Mouse (Mus musculus): ENCODE results near the gene Lta. TPM values are rescaled to one million over a fixed set of nuclear protein-coding genes. Genes with fewer than 3 reads are reported as not detected.
A peak's percentile ranks its signal among the peaks of the same experiment; 100 is the strongest.

Gene Lta
- polyA plus RNA-seq, 1 experiment from 2014 or later = not detected

GRCm38 (mm10) chr17:35191723-35192122 is 13.4 kb downstream of the Lta start:
- H3K4me2 ChIP-seq = no peak overlapping the region

GRCm38 (mm10) chr17:35190096-35190495 is 15.1 kb downstream of the Lta start:
- 50% methylated on average over 4 of the region's 4 CpGs for WGBS
- Histone ChIP-seq H3K9me3 (replicated peaks) (no peaks in the 10 kb centered on the region), H3K36me3 (no peaks in the 10 kb centered on the region), H3K27me3 (replicated peaks) (peaks cover 20% of the 10 kb centered on the region), H3K27ac (ENCODE audit: poor library complexity, severe bottlenecking) (no peak overlapping the region), H3K4me3 (no peak overlapping the region), H3K4me2 (no peak overlapping the region), H3K4me1 (replicated peaks) (peaks cover 20% of the 10 kb centered on the region), H3K9ac (no peak overlapping the region)
- ATAC-seq (ENCODE audit: insufficient number of reproducible peaks, low FRiP score) = no peak

More at GRCm38 (mm10) chr17:35191723-35192122, 13.4 kb downstream of the Lta start:
- 56% methylated on average over 2 of the region's 2 CpGs for WGBS
- Histone ChIP-seq H3K4me1 (replicated peaks) (peaks cover 23% of the 10 kb centered on the region), H3K4me3 (no peak overlapping the region), H3K27ac (ENCODE audit: poor library complexity, severe bottlenecking) (no peak overlapping the region), H3K9me3 (replicated peaks) (no peaks in the 10 kb centered on the region), H3K36me3 (no peaks in the 10 kb centered on the region), H3K9ac (no peak overlapping the region), H3K27me3 (replicated peaks) (peaks cover 35% of the 10 kb centered on the region)
- ATAC-seq (ENCODE audit: insufficient number of reproducible peaks, low FRiP score) = no peak

- ATAC-seq (ENCODE audit: insufficient number of reproducible peaks, low FRiP score) = no peak
- peaks cover 13% of the 10 kb centered on the region for H3K4me1 ChIP-seq (replicated peaks)
- H3K9me3 ChIP-seq (replicated peaks) = no peaks in the 10 kb centered on the region
- H3K27ac ChIP-seq (ENCODE audit: poor library complexity, severe bottlenecking) = no peak overlapping the region
- H3K4me3 ChIP-seq = no peak overlapping the region
- H3K27me3 ChIP-seq (replicated peaks) = peaks cover 11% of the 10 kb centered on the region
- H3K4me2 ChIP-seq = no peak overlapping the region
- WGBS = 47% methylated on average over 1 of the region's 1 CpGs
- no peaks in the 10 kb centered on the region for H3K36me3 ChIP-seq
- H3K9ac ChIP-seq = no peak overlapping the region
Observed at GRCm38 (mm10) chr17:35189186-35189585, 16.0 kb downstream of the Lta start.

GRCm38 (mm10) chr17:35187959-35188610 is 17.1 kb downstream of the Lta start, which contains the start of gene Lst1:
Gene Lst1 (minus strand): TSS chr17:35188439.
- H3K9me3 ChIP-seq (replicated peaks) = no peaks in the 10 kb centered on the region
- H3K9ac ChIP-seq = no peak within 1 kb of the TSS
- WGBS = 72% methylated on average over 7 of the region's 7 CpGs
- H3K27ac ChIP-seq (ENCODE audit: poor library complexity, severe bottlenecking) = no peak within 1 kb of the TSS
- H3K36me3 ChIP-seq = no peaks in the 10 kb centered on the region
- ATAC-seq (ENCODE audit: insufficient number of reproducible peaks, low FRiP score) = no peak
- H3K4me2 ChIP-seq = no peak within 1 kb of the TSS
- no peak within 1 kb of the TSS for H3K4me3 ChIP-seq
- peaks cover 12% of the 10 kb centered on the region for H3K4me1 ChIP-seq (replicated peaks)
- H3K27me3 ChIP-seq (replicated peaks) = no peaks in the 10 kb centered on the region

- Histone ChIP-seq H3K9me3 (replicated peaks) (no peaks in the 10 kb centered on the region), H3K4me3 (no peak overlapping the region), H3K27ac (ENCODE audit: poor library complexity, severe bottlenecking) (no peak overlapping the region), H3K36me3 (no peaks in the 10 kb centered on the region), H3K4me2 (no peak overlapping the region), H3K9ac (no peak overlapping the region), H3K4me1 (replicated peaks) (peaks cover 12% of the 10 kb centered on the region), H3K27me3 (replicated peaks) (no peaks in the 10 kb centered on the region)
- ATAC-seq (ENCODE audit: insufficient number of reproducible peaks, low FRiP score) = no peak
- WGBS = 69% methylated on average over 4 of the region's 4 CpGs
Observed at GRCm38 (mm10) chr17:35187345-35187744, 17.8 kb downstream of the Lta start.

- Histone ChIP-seq H3K27ac (ENCODE audit: poor library complexity, severe bottlenecking) (peak overlapping the region; percentile 62), H3K9ac (peak overlapping the region; percentile 64; the same call in 1 of the 2 replicates)
Observed at GRCm38 (mm10) chr17:35186681-35187080, 18.5 kb downstream of the Lta start.

GRCm38 (mm10) chr17:35185639-35186611 is 19.2 kb downstream of the Lta start:
- Histone ChIP-seq H3K36me3 (no peaks in the 10 kb centered on the region), H3K27me3 (replicated peaks) (no peaks in the 10 kb centered on the region), H3K4me1 (replicated peaks) (peaks cover 12% of the 10 kb centered on the region), H3K4me2 (peak overlapping the region; percentile 73), H3K27ac (ENCODE audit: poor library complexity, severe bottlenecking) (peak overlapping the region; percentile 62), H3K9ac (peak overlapping the region; percentile 64), H3K4me3 (peak overlapping the region; percentile 55), H3K9me3 (replicated peaks) (no peaks in the 10 kb centered on the region)
- peak; percentile 79 for ATAC-seq (ENCODE audit: insufficient number of reproducible peaks, low FRiP score)
- 3% methylated on average over 18 of the region's 18 CpGs for WGBS

More at GRCm38 (mm10) chr17:35186681-35187080, 18.5 kb downstream of the Lta start:
- peak overlapping the region; percentile 55 for H3K4me3 ChIP-seq
- H3K9me3 ChIP-seq (replicated peaks) = no peaks in the 10 kb centered on the region
- peaks cover 12% of the 10 kb centered on the region for H3K4me1 ChIP-seq (replicated peaks)
- no peaks in the 10 kb centered on the region for H3K27me3 ChIP-seq (replicated peaks)
- H3K4me2 ChIP-seq = peak overlapping the region; percentile 73
- H3K36me3 ChIP-seq = no peaks in the 10 kb centered on the region
- WGBS = 3% methylated on average over 4 of the region's 4 CpGs
- ATAC-seq (ENCODE audit: insufficient number of reproducible peaks, low FRiP score) = peak; percentile 54

- 74% methylated on average over 5 of the region's 5 CpGs for WGBS
- H3K4me2 ChIP-seq = no peak overlapping the region
- ATAC-seq (ENCODE audit: insufficient number of reproducible peaks, low FRiP score) = no peak
- no peaks in the 10 kb centered on the region for H3K9me3 ChIP-seq (replicated peaks)
- no peaks in the 10 kb centered on the region for H3K4me1 ChIP-seq (replicated peaks)
- no peaks in the 10 kb centered on the region for H3K27me3 ChIP-seq (replicated peaks)
- no peak overlapping the region for H3K4me3 ChIP-seq
- H3K27ac ChIP-seq (ENCODE audit: poor library complexity, severe bottlenecking) = no peak overlapping the region
- no peak overlapping the region for H3K9ac ChIP-seq
- H3K36me3 ChIP-seq = no peaks in the 10 kb centered on the region
Observed at GRCm38 (mm10) chr17:35180093-35180492, 25.1 kb downstream of the Lta start.

- Histone ChIP-seq H3K27me3 (replicated peaks) (no peaks in the 10 kb centered on the region), H3K27ac (ENCODE audit: poor library complexity, severe bottlenecking) (no peak overlapping the region), H3K4me2 (no peak overlapping the region), H3K4me1 (replicated peaks) (no peaks in the 10 kb centered on the region), H3K9me3 (replicated peaks) (no peaks in the 10 kb centered on the region), H3K36me3 (no peaks in the 10 kb centered on the region), H3K4me3 (no peak overlapping the region), H3K9ac (no peak overlapping the region)
- 12% methylated on average over 5 of the region's 5 CpGs for WGBS
- ATAC-seq (ENCODE audit: insufficient number of reproducible peaks, low FRiP score) = peak; percentile 77
Observed at GRCm38 (mm10) chr17:35178528-35178927, 26.6 kb downstream of the Lta start.

- no peak within 1 kb of the TSS for H3K4me2 ChIP-seq
- H3K4me1 ChIP-seq (replicated peaks) = 0 out of 2 replicates have a peak, but pooled peaks cover 4% of the 10 kb centered on the region
- no peaks in the 10 kb centered on the region for H3K9me3 ChIP-seq (replicated peaks)
- H3K36me3 ChIP-seq = no peaks in the 10 kb centered on the region
- 0 out of 2 replicates have a peak, but pooled peaks cover 4% of the 10 kb centered on the region for H3K27me3 ChIP-seq (replicated peaks)
- H3K27ac ChIP-seq (ENCODE audit: poor library complexity, severe bottlenecking) = no peak within 1 kb of the TSS
- no peak for ATAC-seq (ENCODE audit: insufficient number of reproducible peaks, low FRiP score)
- 71% methylated on average over 2 of the region's 2 CpGs for WGBS
- no peak within 1 kb of the TSS for H3K9ac ChIP-seq
- no peak within 1 kb of the TSS for H3K4me3 ChIP-seq
Observed at GRCm38 (mm10) chr17:35175968-35176367, 29.2 kb downstream of the Lta start, which contains the start of gene Aif1. Gene Aif1 (minus strand): TSS chr17:35176068.

GRCm38 (mm10) chr17:35175382-35175781 is 29.8 kb downstream of the Lta start:
- H3K4me1 ChIP-seq (replicated peaks) = 0 out of 2 replicates have a peak, but pooled peaks cover 6% of the 10 kb centered on the region
- H3K9me3 ChIP-seq (replicated peaks) = no peaks in the 10 kb centered on the region
- 73% methylated on average over 6 of the region's 6 CpGs for WGBS
- no peak overlapping the region for H3K27ac ChIP-seq (ENCODE audit: poor library complexity, severe bottlenecking)
- ATAC-seq (ENCODE audit: insufficient number of reproducible peaks, low FRiP score) = no peak
- H3K4me2 ChIP-seq = no peak overlapping the region
- H3K9ac ChIP-seq = no peak overlapping the region
- H3K4me3 ChIP-seq = no peak overlapping the region
- no peaks in the 10 kb centered on the region for H3K36me3 ChIP-seq
- H3K27me3 ChIP-seq (replicated peaks) = 0 out of 2 replicates have a peak, but pooled peaks cover 4% of the 10 kb centered on the region

All from heart, embryonic 12.5 days (tissue).